Mouse (Mus musculus): ENCODE results near the gene Gna15. TPM values are rescaled to one million over a fixed set of nuclear protein-coding genes. Genes with fewer than 3 reads are reported as not detected.

Gene Gna15
- polyA plus RNA-seq, 1 experiment from 2014 or later = 0.77 TPM

- WGBS = 1% methylated on average over 20 of the region's 22 CpGs
- Histone ChIP-seq H3K27me3 (ENCODE audit: control insufficient read depth, insufficient read depth, low read length) (peaks cover 25% of the 10 kb centered on the region), H3K4me3 (ENCODE audit: low read depth, low read length) (0 out of 2 replicates have a peak overlapping the region, but pooled peaks have one; percentile 14), H3K9me3 (replicated peaks; ENCODE audit: control insufficient read depth, low read length) (no peaks in the 10 kb centered on the region), H3K4me1 (ENCODE audit: control insufficient read depth, insufficient read depth, low read length) (no peaks in the 10 kb centered on the region; the same call in 1 of the 2 replicates), H3K4me2 (ENCODE audit: low read depth, low read length) (peak overlapping the region; percentile 45), H3K9ac (replicated peaks; ENCODE audit: low read length) (no peak overlapping the region), H3K36me3 (replicated peaks; ENCODE audit: control insufficient read depth, insufficient read depth, low read depth, low read length) (no peaks in the 10 kb centered on the region), H3K27ac (replicated peaks; ENCODE audit: low read depth, low read length) (no peak overlapping the region)
- DNase-seq (ENCODE audit: low spot score) = peak; percentile 61
- ATAC-seq (replicated peaks; ENCODE audit: insufficient number of reproducible peaks, low FRiP score, low TSS enrichment, low read depth) = peak; percentile 32; the same call in 1 of the 2 replicates
These were observed 51.0 kb downstream of the Gna15 start for GRCm38 (mm10) chr10:81473003-81473451.

- Histone ChIP-seq H3K4me3 (ENCODE audit: low read depth, low read length) (0 out of 2 replicates have a peak overlapping the region, but pooled peaks have one; percentile 14), H3K27me3 (ENCODE audit: control insufficient read depth, insufficient read depth, low read length) (peaks cover 25% of the 10 kb centered on the region), H3K27ac (replicated peaks; ENCODE audit: low read depth, low read length) (no peak overlapping the region), H3K4me1 (ENCODE audit: control insufficient read depth, insufficient read depth, low read length) (no peaks in the 10 kb centered on the region; the same call in 1 of the 2 replicates), H3K9me3 (replicated peaks; ENCODE audit: control insufficient read depth, low read length) (no peaks in the 10 kb centered on the region), H3K36me3 (replicated peaks; ENCODE audit: control insufficient read depth, insufficient read depth, low read depth, low read length) (no peaks in the 10 kb centered on the region), H3K4me2 (ENCODE audit: low read depth, low read length) (peak overlapping the region; percentile 45; the same call in 1 of the 2 replicates), H3K9ac (replicated peaks; ENCODE audit: low read length) (no peak overlapping the region)
- DNase-seq (ENCODE audit: low spot score) (no peak), ATAC-seq (replicated peaks; ENCODE audit: insufficient number of reproducible peaks, low FRiP score, low TSS enrichment, low read depth) (no peak; the same call in 1 of the 2 replicates)
- WGBS = 7% methylated on average over 14 of the region's 18 CpGs
These were observed 51.5 kb downstream of the Gna15 start for GRCm38 (mm10) chr10:81472403-81473002.

- peaks cover 27% of the 10 kb centered on the region for H3K27me3 ChIP-seq (ENCODE audit: control insufficient read depth, insufficient read depth, low read length)
- no peaks in the 10 kb centered on the region for H3K9me3 ChIP-seq (replicated peaks; ENCODE audit: control insufficient read depth, low read length)
- ATAC-seq (replicated peaks; ENCODE audit: insufficient number of reproducible peaks, low FRiP score, low TSS enrichment, low read depth) (no peak), DNase-seq (ENCODE audit: low spot score) (no peak)
- H3K36me3 ChIP-seq (replicated peaks; ENCODE audit: control insufficient read depth, insufficient read depth, low read depth, low read length) = no peaks in the 10 kb centered on the region
- 52% methylated on average over 18 of the region's 18 CpGs for WGBS
- no peak overlapping the region for H3K27ac ChIP-seq (replicated peaks; ENCODE audit: low read depth, low read length)
- no peaks in the 10 kb centered on the region; the same call in 1 of the 2 replicates for H3K4me1 ChIP-seq (ENCODE audit: control insufficient read depth, insufficient read depth, low read length)
- H3K4me3 ChIP-seq (ENCODE audit: low read depth, low read length) = no peak overlapping the region
- H3K4me2 ChIP-seq (ENCODE audit: low read depth, low read length) = no peak overlapping the region
- no peak overlapping the region for H3K9ac ChIP-seq (replicated peaks; ENCODE audit: low read length)
These were observed 53.6 kb downstream of the Gna15 start for GRCm38 (mm10) chr10:81470454-81470853.

GRCm38 (mm10) chr10:81469253-81469652, 54.8 kb downstream of the Gna15 start:
- H3K27ac ChIP-seq (replicated peaks; ENCODE audit: low read depth, low read length) = no peak overlapping the region
- WGBS = 81% methylated on average over 5 of the region's 5 CpGs
- H3K4me1 ChIP-seq (ENCODE audit: control insufficient read depth, insufficient read depth, low read length) = no peaks in the 10 kb centered on the region; the same call in 1 of the 2 replicates
- H3K27me3 ChIP-seq (ENCODE audit: control insufficient read depth, insufficient read depth, low read length) = peaks cover 32% of the 10 kb centered on the region
- no peaks in the 10 kb centered on the region for H3K36me3 ChIP-seq (replicated peaks; ENCODE audit: control insufficient read depth, insufficient read depth, low read depth, low read length)
- H3K9me3 ChIP-seq (replicated peaks; ENCODE audit: control insufficient read depth, low read length) = no peaks in the 10 kb centered on the region
- DNase-seq (ENCODE audit: low spot score) = no peak
- ATAC-seq (replicated peaks; ENCODE audit: insufficient number of reproducible peaks, low FRiP score, low TSS enrichment, low read depth) = no peak
- H3K4me2 ChIP-seq (ENCODE audit: low read depth, low read length) = no peak overlapping the region
- no peak overlapping the region for H3K4me3 ChIP-seq (ENCODE audit: low read depth, low read length)
- H3K9ac ChIP-seq (replicated peaks; ENCODE audit: low read length) = no peak overlapping the region

- H3K27ac ChIP-seq (replicated peaks; ENCODE audit: low read depth, low read length) = no peak overlapping the region
- no peak for DNase-seq (ENCODE audit: low spot score)
- WGBS = 87% methylated on average over 16 of the region's 16 CpGs
- no peaks in the 10 kb centered on the region for H3K9me3 ChIP-seq (replicated peaks; ENCODE audit: control insufficient read depth, low read length)
- ATAC-seq (replicated peaks; ENCODE audit: insufficient number of reproducible peaks, low FRiP score, low TSS enrichment, low read depth) = no peak
- no peak overlapping the region for H3K9ac ChIP-seq (replicated peaks; ENCODE audit: low read length)
- no peak overlapping the region for H3K4me3 ChIP-seq (ENCODE audit: low read depth, low read length)
- H3K4me2 ChIP-seq (ENCODE audit: low read depth, low read length) = no peak overlapping the region
- H3K36me3 ChIP-seq (replicated peaks; ENCODE audit: control insufficient read depth, insufficient read depth, low read depth, low read length) = no peaks in the 10 kb centered on the region; the same call in 1 of the 2 replicates
- no peaks in the 10 kb centered on the region; the same call in 1 of the 2 replicates for H3K4me1 ChIP-seq (ENCODE audit: control insufficient read depth, insufficient read depth, low read length)
- H3K27me3 ChIP-seq (ENCODE audit: control insufficient read depth, insufficient read depth, low read length) = peaks cover 33% of the 10 kb centered on the region
These were observed 56.3 kb downstream of the Gna15 start for GRCm38 (mm10) chr10:81467670-81468235.

GRCm38 (mm10) chr10:81466881-81467280, 57.1 kb downstream of the Gna15 start:
- no peak overlapping the region for H3K27ac ChIP-seq (replicated peaks; ENCODE audit: low read depth, low read length)
- H3K36me3 ChIP-seq (replicated peaks; ENCODE audit: control insufficient read depth, insufficient read depth, low read depth, low read length) = no peaks in the 10 kb centered on the region; the same call in 1 of the 2 replicates
- DNase-seq (ENCODE audit: low spot score) (no peak), ATAC-seq (replicated peaks; ENCODE audit: insufficient number of reproducible peaks, low FRiP score, low TSS enrichment, low read depth) (no peak)
- no peak overlapping the region for H3K9ac ChIP-seq (replicated peaks; ENCODE audit: low read length)
- WGBS = 71% methylated on average over 14 of the region's 14 CpGs
- H3K4me1 ChIP-seq (ENCODE audit: control insufficient read depth, insufficient read depth, low read length) = no peaks in the 10 kb centered on the region
- H3K27me3 ChIP-seq (ENCODE audit: control insufficient read depth, insufficient read depth, low read length) = peaks cover 37% of the 10 kb centered on the region
- no peak overlapping the region for H3K4me3 ChIP-seq (ENCODE audit: low read depth, low read length)
- H3K9me3 ChIP-seq (replicated peaks; ENCODE audit: control insufficient read depth, low read length) = no peaks in the 10 kb centered on the region
- no peak overlapping the region for H3K4me2 ChIP-seq (ENCODE audit: low read depth, low read length)

- 90% methylated on average over 2 of the region's 2 CpGs for WGBS
- H3K9me3 ChIP-seq (replicated peaks; ENCODE audit: control insufficient read depth, low read length) = no peaks in the 10 kb centered on the region
- peaks cover 44% of the 10 kb centered on the region for H3K27me3 ChIP-seq (ENCODE audit: control insufficient read depth, insufficient read depth, low read length)
- H3K27ac ChIP-seq (replicated peaks; ENCODE audit: low read depth, low read length) = no peak overlapping the region
- H3K4me1 ChIP-seq (ENCODE audit: control insufficient read depth, insufficient read depth, low read length) = no peaks in the 10 kb centered on the region
- DNase-seq (ENCODE audit: low spot score) (no peak), ATAC-seq (replicated peaks; ENCODE audit: insufficient number of reproducible peaks, low FRiP score, low TSS enrichment, low read depth) (no peak)
- H3K9ac ChIP-seq (replicated peaks; ENCODE audit: low read length) = no peak overlapping the region
- no peak overlapping the region for H3K4me2 ChIP-seq (ENCODE audit: low read depth, low read length)
- H3K4me3 ChIP-seq (ENCODE audit: low read depth, low read length) = no peak overlapping the region
- H3K36me3 ChIP-seq (replicated peaks; ENCODE audit: control insufficient read depth, insufficient read depth, low read depth, low read length) = no peaks in the 10 kb centered on the region; the same call in 1 of the 2 replicates
These were observed 58.0 kb downstream of the Gna15 start for GRCm38 (mm10) chr10:81466066-81466465.

- H3K4me3 ChIP-seq (ENCODE audit: low read depth, low read length) = no peak overlapping the region
- H3K4me2 ChIP-seq (ENCODE audit: low read depth, low read length) = no peak overlapping the region; the same call in 1 of the 2 replicates
- 1% methylated on average over 5 of the region's 5 CpGs for WGBS
- ATAC-seq (replicated peaks; ENCODE audit: insufficient number of reproducible peaks, low FRiP score, low TSS enrichment, low read depth) = peak; percentile 20; the same call in 1 of the 2 replicates
- H3K9me3 ChIP-seq (replicated peaks; ENCODE audit: control insufficient read depth, low read length) = no peaks in the 10 kb centered on the region
- peaks cover 52% of the 10 kb centered on the region for H3K27me3 ChIP-seq (ENCODE audit: control insufficient read depth, insufficient read depth, low read length)
- no peak overlapping the region for H3K27ac ChIP-seq (replicated peaks; ENCODE audit: low read depth, low read length)
- no peaks in the 10 kb centered on the region; the same call in 1 of the 2 replicates for H3K36me3 ChIP-seq (replicated peaks; ENCODE audit: control insufficient read depth, insufficient read depth, low read depth, low read length)
- H3K4me1 ChIP-seq (ENCODE audit: control insufficient read depth, insufficient read depth, low read length) = no peaks in the 10 kb centered on the region; the same call in 1 of the 2 replicates
- no peak overlapping the region for H3K9ac ChIP-seq (replicated peaks; ENCODE audit: low read length)
- DNase-seq (ENCODE audit: low spot score) = no peak
These were observed 58.8 kb downstream of the Gna15 start for GRCm38 (mm10) chr10:81465265-81465645.
